Mouse (Mus musculus) kidney, adult 2 months (tissue): ENCODE results near the gene Atp5d.

Source experiments
- CTCF ChIP-seq: fragments of 200-500 bp; conservative IDR thresholded peaks from 2 replicates; pipeline ENCODE4 v1.5.1; 2011; ENCODE audit warnings: low read depth, mild to moderate bottlenecking, control low read depth, low read length, moderate library complexity, mixed read lengths; ENCODE audit not compliant: insufficient read depth, insufficient read length
- POLR2A ChIP-seq: fragments of 200-500 bp; IDR thresholded peaks from one replicate; pipeline ENCODE4 v1.6.1; 2011; ENCODE audit warnings: low read depth, low read length, control low read depth

DNA sequence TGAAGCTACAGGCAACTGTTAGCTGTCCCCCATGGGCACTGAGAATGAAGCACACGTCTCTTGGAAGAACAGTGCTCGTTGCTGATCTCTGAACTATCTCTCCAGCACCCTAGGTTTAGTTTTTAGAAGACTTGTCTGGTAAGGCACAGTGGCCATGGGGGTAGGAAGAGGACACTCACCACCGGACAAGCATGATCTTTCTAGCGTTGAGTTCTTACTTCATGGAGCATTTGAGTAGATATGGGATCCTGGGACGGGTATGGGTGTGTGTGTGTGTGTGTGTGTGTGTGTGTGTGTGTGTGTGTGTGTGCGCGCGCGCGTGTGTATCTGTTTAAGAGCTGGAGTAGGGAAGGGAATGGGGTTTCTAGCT lies 2.2 kb downstream of the Atp5d start, which contains the start of gene Cbarp:
- TF ChIP-seq POLR2A, result no peak
- TF ChIP-seq CTCF, result no peak
